Comparison of ENCODE assay signal across 12 mouse cellular contexts in genomic region chr6:84119731-84120530, GRCm38 (mm10).
DNase-seq lines count a peak whose midpoint lies in the region; ATAC-seq and TF ChIP-seq lines count a peak whose summit lies in the region.
"Had no signal": no experiment of that assay in that cellular context is flagged by ENCODE, and none has a peak within 500 bp of the region (broad histone marks: within the 10 kb centered on the region; RNA-seq: fewer than 3 reads in every experiment).

No protein-coding gene starts in this region.

- no peak overlapping the region for H3K4me2 ChIP-seq in heart, embryonic 13.5 days

- no peak overlapping the region for H3K9ac ChIP-seq in heart, embryonic 13.5 days

- peaks cover 22% of the 10 kb centered on the region for H3K4me1 ChIP-seq in heart, embryonic 13.5 days
- no peaks in the 10 kb centered on the region for H3K4me1 ChIP-seq in kidney, adult 2 months (ENCODE audit: control insufficient read depth, insufficient read depth, low read length)

- TF ChIP-seq POLR2A in kidney, adult 2 months (IDR thresholded peaks at IDR 0.05; ENCODE audit: low read depth, low read length): no peak

- H3K9me3 ChIP-seq in heart, embryonic 13.5 days: no peaks in the 10 kb centered on the region

- ATAC-seq in heart, embryonic 13.5 days (ENCODE audit: extremely low read depth, insufficient number of reproducible peaks, low FRiP score, low TSS enrichment): no peak
- ATAC-seq: Patski had no signal

- peaks cover 20% of the 10 kb centered on the region; the same call in 1 of the 2 replicates for H3K36me3 ChIP-seq in heart, embryonic 13.5 days
- H3K36me3 ChIP-seq in kidney, adult 2 months (ENCODE audit: control insufficient read depth, insufficient read depth, low read length): no peaks in the 10 kb centered on the region

- H3K4me3 ChIP-seq in heart, embryonic 13.5 days: no peak overlapping the region
- H3K4me3 ChIP-seq in kidney, adult 2 months (ENCODE audit: insufficient read depth, low read depth, low read length): no peak overlapping the region

- H3K27ac ChIP-seq in heart, embryonic 13.5 days (replicated peaks): peak overlapping the region; percentile 5; the same call in 1 of the 2 replicates
- H3K27ac ChIP-seq in kidney, adult 2 months (ENCODE audit: insufficient read depth, low read depth, low read length): no peak overlapping the region

- 46% methylated on average over 24 of the region's 24 CpGs for WGBS in heart, embryonic 13.5 days
- 85% methylated on average over 24 of the region's 24 CpGs for WGBS in kidney, adult 2 months

- H3K27me3 ChIP-seq in heart, embryonic 13.5 days (replicated peaks): no peaks in the 10 kb centered on the region
- H3K27me3 ChIP-seq in kidney, adult 2 months (replicated peaks; ENCODE audit: control insufficient read depth, insufficient read depth, low read length): no peaks in the 10 kb centered on the region
- H3K27me3 ChIP-seq: Patski had no signal

- no peak for TF ChIP-seq CTCF in kidney, adult 2 months (conservative IDR thresholded peaks at IDR 0.05; ENCODE audit: insufficient read depth, insufficient read length, low read depth, low read length)

- no peak for DNase-seq in heart, postnatal 4 days
- DNase-seq in right cerebral cortex, postnatal 10 days (ENCODE audit: low spot score in 2 of 2): peak; percentile 38 to 51
- DNase-seq in right cerebral cortex, postnatal 14 days: no peak
- peak; percentile 68 for DNase-seq in gastrocnemius, postnatal 25 days
- no peak for DNase-seq in thymus, postnatal 0 days (ENCODE audit: low spot score)
- DNase-seq in kidney, adult 2 months: no peak
- DNase-seq in urinary bladder, postnatal 10 days (ENCODE audit: low spot score): no peak
- DNase-seq: adrenal gland, postnatal 14 days; kidney, postnatal 14 days; lung, postnatal 10 days had no signal

Comparison
In these comparisons a context has a peak if more than half of its experiments do, and no peak if none do; other contexts are left out.
1. DNase-seq: peak in right cerebral cortex, postnatal 10 days (2 of 2) and gastrocnemius, postnatal 25 days (single experiment); none in heart, postnatal 4 days (single experiment), right cerebral cortex, postnatal 14 days (single experiment), thymus, postnatal 0 days (single experiment), kidney, adult 2 months (single experiment) and urinary bladder, postnatal 10 days (single experiment).